Mouse (Mus musculus) urinary bladder, postnatal 10 days (tissue): Measurements from ENCODE around the gene Glp1r.

Source experiments
- DNase-seq: peaks from one replicate; pipeline ENCODE4 v3.0.0; 2022; ENCODE audit warnings: low spot score

Glp1r gene

GRCm38 (mm10) chr17:30914264-30914663 is 12.6 kb downstream of the Glp1r start:
- no peak for DNase-seq

- DNase-seq = no peak
Measured at GRCm38 (mm10) chr17:30923566-30923965, 21.9 kb downstream of the Glp1r start.

GRCm38 (mm10) chr17:30930827-30931226 is 29.2 kb downstream of the Glp1r start:
- DNase-seq = no peak

- no peak for DNase-seq
Measured at GRCm38 (mm10) chr17:30932836-30933235, 31.2 kb downstream of the Glp1r start.

GRCm38 (mm10) chr17:30935301-30935700 is 33.7 kb downstream of the Glp1r start:
- DNase-seq = no peak

GRCm38 (mm10) chr17:30938554-30938953 is 36.9 kb downstream of the Glp1r start:
- no peak for DNase-seq

GRCm38 (mm10) chr17:30948382-30948781 is 46.8 kb downstream of the Glp1r start:
- no peak for DNase-seq

GRCm38 (mm10) chr17:30950780-30951179 is 49.2 kb downstream of the Glp1r start:
- DNase-seq = no peak

- DNase-seq = no peak
Measured at GRCm38 (mm10) chr17:30951600-30951999, 50.0 kb downstream of the Glp1r start.

GRCm38 (mm10) chr17:30954340-30954739 is 52.7 kb downstream of the Glp1r start, which contains the start of gene Umodl1:
Umodl1 (plus strand) TSS chr17:30954640.
- no peak for DNase-seq

GRCm38 (mm10) chr17:30961936-30962592 is 60.4 kb downstream of the Glp1r start:
- DNase-seq = no peak

GRCm38 (mm10) chr17:30962880-30963279 is 61.3 kb downstream of the Glp1r start:
- DNase-seq = no peak

- no peak for DNase-seq
Measured at GRCm38 (mm10) chr17:30969983-30970382, 68.4 kb downstream of the Glp1r start.

- no peak for DNase-seq
Measured at GRCm38 (mm10) chr17:30971877-30972276, 70.3 kb downstream of the Glp1r start.

- DNase-seq = no peak
Measured at GRCm38 (mm10) chr17:30973332-30973731, 71.7 kb downstream of the Glp1r start.

- DNase-seq = no peak
Measured at GRCm38 (mm10) chr17:30977290-30977689, 75.7 kb downstream of the Glp1r start.

- DNase-seq = no peak
Measured at GRCm38 (mm10) chr17:30978556-30978955, 76.9 kb downstream of the Glp1r start.

GRCm38 (mm10) chr17:30983521-30983920 is 81.9 kb downstream of the Glp1r start:
- no peak for DNase-seq

- no peak for DNase-seq
Measured at GRCm38 (mm10) chr17:30990254-30990653, 88.6 kb downstream of the Glp1r start.
